ENCODE assay signal across 21 mouse cellular contexts in the genomic region with DNA sequence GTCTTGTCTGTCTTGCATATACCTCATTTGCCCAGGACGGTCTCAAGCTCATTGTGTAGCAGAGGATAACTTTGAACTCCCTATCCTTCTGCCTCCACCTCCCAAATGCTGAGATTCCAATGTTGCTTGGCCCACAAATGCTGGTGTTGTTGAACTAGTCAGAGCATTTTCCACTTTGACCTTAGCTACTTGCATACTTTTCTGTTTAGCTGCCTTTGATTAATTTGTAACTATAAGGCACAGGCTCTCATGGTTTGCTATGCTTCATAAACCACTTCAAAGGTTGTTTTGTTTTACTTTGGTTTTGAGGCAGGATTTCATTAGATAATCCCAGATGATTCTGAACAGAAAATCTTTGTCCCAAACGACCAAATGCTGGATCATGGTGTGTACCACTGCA. TPM values are rescaled to one million over a fixed set of nuclear protein-coding genes. Genes with fewer than 3 reads are reported as not detected.
A peak's percentile ranks its signal among the peaks of the same experiment; 100 is the strongest.
DNase-seq lines count a peak whose midpoint lies in the region; ATAC-seq and TF ChIP-seq lines count a peak whose summit lies in the region.
"Had no signal": no experiment of that assay in that cellular context is flagged by ENCODE, and none has a peak within 500 bp of the region (broad histone marks: within the 10 kb centered on the region; RNA-seq: fewer than 3 reads in every experiment).

No protein-coding gene starts in this region.

- no peaks in the 10 kb centered on the region for H3K27me3 ChIP-seq in MEL (ENCODE audit: control insufficient read depth in 1 of 2, insufficient read depth in 2 of 2, low read length in 2 of 2)
- no peaks in the 10 kb centered on the region for H3K27me3 ChIP-seq in kidney, embryonic 14.5 days (ENCODE audit: control insufficient read depth, insufficient read depth, low read length)
- H3K27me3 ChIP-seq in liver, embryonic 15.5 days: no peaks in the 10 kb centered on the region
- H3K27me3 ChIP-seq: embryonic facial prominence, embryonic 15.5 days; limb, embryonic 13.5 days; midbrain, embryonic 13.5 days; neural tube, embryonic 12.5 days had no signal

- intact Hi-C loops in heart, postnatal 14 days (cut with DNase I): no loop called here

- TF ChIP-seq EP300 in MEL (IDR thresholded peaks at IDR 0.05; ENCODE audit: low read depth in 1 of 2, low read length in 2 of 2): no peak

- no peak overlapping the region for H3K4me2 ChIP-seq in kidney, embryonic 14.5 days (replicated peaks; ENCODE audit: low read depth, low read length)
- H3K4me2 ChIP-seq in liver, embryonic 15.5 days: no peak overlapping the region
- H3K4me2 ChIP-seq: embryonic facial prominence, embryonic 15.5 days; limb, embryonic 13.5 days; midbrain, embryonic 13.5 days; neural tube, embryonic 12.5 days had no signal

- no peak overlapping the region; the same call in 1 of the 2 replicates for H3K9ac ChIP-seq in MEL (ENCODE audit: control insufficient read depth, low read depth, low read length, poor library complexity, severe bottlenecking)
- H3K9ac ChIP-seq in kidney, embryonic 14.5 days (ENCODE audit: low read depth, low read length): no peak overlapping the region
- no peak overlapping the region for H3K9ac ChIP-seq in liver, embryonic 15.5 days
- H3K9ac ChIP-seq: embryonic facial prominence, embryonic 15.5 days; limb, embryonic 13.5 days; midbrain, embryonic 13.5 days; neural tube, embryonic 12.5 days had no signal

- no peak overlapping the region for H3K4me3 ChIP-seq in MEL (ENCODE audit: control insufficient read depth in 1 of 2, insufficient read depth in 1 of 2, low read depth in 2 of 2, low read length in 2 of 2)
- no peak overlapping the region for H3K4me3 ChIP-seq in kidney, embryonic 14.5 days (ENCODE audit: low read length)
- no peak overlapping the region for H3K4me3 ChIP-seq in liver, embryonic 15.5 days (replicated peaks)
- H3K4me3 ChIP-seq: embryonic facial prominence, embryonic 15.5 days; heart, adult 2 months; hindbrain, embryonic 10.5 days; limb, embryonic 13.5 days; midbrain, embryonic 13.5 days; neural tube, embryonic 12.5 days had no signal

- TF ChIP-seq CTCF in MEL (IDR thresholded peaks at IDR 0.05 in 2 of 3, conservative IDR thresholded peaks at IDR 0.05 in 1 of 3; ENCODE audit: control insufficient read depth in 1 of 3, insufficient read depth in 1 of 3, low read depth in 2 of 3, low read length in 3 of 3, poor library complexity in 1 of 3, severe bottlenecking in 1 of 3): no peak

- WGBS in kidney, embryonic 14.5 days: 68% methylated on average over 2 of the region's 2 CpGs
- WGBS in liver, embryonic 15.5 days (ENCODE audit: insufficient replicate concordance): 50% methylated on average over 2 of the region's 2 CpGs

- H3K79me2 ChIP-seq in MEL (ENCODE audit: control insufficient read depth, insufficient read depth, low read length, poor library complexity): peaks cover 81% of the 10 kb centered on the region

- DNase-seq in heart, adult 11 months: peak; percentile 72
- DNase-seq in heart, postnatal 14 days: no peak
- no peak for DNase-seq in MEL (ENCODE audit: low read depth, low spot score)
- no peak for DNase-seq in lung, postnatal 14 days
- no peak for DNase-seq in urinary bladder, postnatal 14 days (ENCODE audit: low spot score)
- DNase-seq: adrenal gland, postnatal 36 days; cerebellum, adult 18-20 months; cerebellum, postnatal 25 days; gastrocnemius, postnatal 10 days; heart, adult 2 months; right cerebral cortex, adult 18-20 months had no signal

- H3K27ac ChIP-seq in MEL (ENCODE audit: control insufficient read depth, low read depth, low read length): peak overlapping the region; percentile 39; the same call in 1 of the 2 replicates
- no peak overlapping the region for H3K27ac ChIP-seq in kidney, embryonic 14.5 days (ENCODE audit: low read depth, low read length)
- H3K27ac ChIP-seq in liver, embryonic 15.5 days (replicated peaks): 0 out of 2 replicates have a peak overlapping the region, but pooled peaks have one; percentile 0
- H3K27ac ChIP-seq: embryonic facial prominence, embryonic 15.5 days; heart, adult 2 months; hindbrain, embryonic 10.5 days; hindbrain, postnatal 0 days; limb, embryonic 13.5 days; midbrain, embryonic 13.5 days; neural tube, embryonic 12.5 days had no signal

- ATAC-seq in kidney, embryonic 14.5 days (ENCODE audit: low FRiP score, low TSS enrichment): peak; percentile 32; the same call in 1 of the 2 replicates
- ATAC-seq in liver, embryonic 15.5 days (ENCODE audit: insufficient read depth): no peak
- ATAC-seq: hindbrain, postnatal 0 days; intestine, postnatal 0 days; midbrain, embryonic 13.5 days had no signal

- no peak for TF ChIP-seq RAD21 in MEL (IDR thresholded peaks at IDR 0.05; ENCODE audit: low read depth, low read length)

- no peaks in the 10 kb centered on the region for H3K9me3 ChIP-seq in MEL (replicated peaks; ENCODE audit: insufficient read depth, low read length)
- no peaks in the 10 kb centered on the region for H3K9me3 ChIP-seq in kidney, embryonic 14.5 days (ENCODE audit: control insufficient read depth, low read length)
- no peaks in the 10 kb centered on the region for H3K9me3 ChIP-seq in liver, embryonic 15.5 days (replicated peaks)
- H3K9me3 ChIP-seq: embryonic facial prominence, embryonic 15.5 days; G1E; hindbrain, embryonic 10.5 days; limb, embryonic 13.5 days; midbrain, embryonic 13.5 days; neural tube, embryonic 12.5 days had no signal

- H3K4me1 ChIP-seq in MEL (ENCODE audit: control insufficient read depth in 1 of 2, insufficient read depth in 2 of 2, low read length in 2 of 2): peaks cover 23 to 49% of the 10 kb centered on the region in 2 experiments
- peaks cover 38% of the 10 kb centered on the region for H3K4me1 ChIP-seq in kidney, embryonic 14.5 days (ENCODE audit: control insufficient read depth, insufficient read depth, low read length)
- peaks cover 76% of the 10 kb centered on the region for H3K4me1 ChIP-seq in liver, embryonic 15.5 days (replicated peaks)

- TF ChIP-seq POLR2A in MEL (IDR thresholded peaks at IDR 0.05; ENCODE audit: control insufficient read depth in 1 of 2, insufficient read depth in 1 of 2, low read depth in 1 of 2, low read length in 2 of 2, poor library complexity in 1 of 2): no peak

- peaks cover 0 to 87% of the 10 kb centered on the region in 2 experiments for H3K36me3 ChIP-seq in MEL (ENCODE audit: control insufficient read depth in 1 of 2, insufficient read depth in 2 of 2, low read length in 2 of 2)
- no peaks in the 10 kb centered on the region for H3K36me3 ChIP-seq in kidney, embryonic 14.5 days (ENCODE audit: control insufficient read depth, insufficient read depth, low read length)
- no peaks in the 10 kb centered on the region for H3K36me3 ChIP-seq in liver, embryonic 15.5 days (replicated peaks)
- H3K36me3 ChIP-seq: limb, embryonic 13.5 days; midbrain, embryonic 13.5 days; neural tube, embryonic 12.5 days had no signal

TF ChIP-seq in MEL, 35 proteins besides CTCF, POLR2A, EP300 and RAD21:
- no peak for TF ChIP-seq POLR2AphosphoS5 (IDR thresholded peaks at IDR 0.05; ENCODE audit: borderline replicate concordance, low read depth, low read length)
- TF ChIP-seq NRF1 (IDR thresholded peaks at IDR 0.05; ENCODE audit: insufficient read depth, low read depth, low read length, poor library complexity, severe bottlenecking): no peak

RNA-seq across cellular contexts. Expression of a gene that starts 8.6 kb away (rescaled TPM):
- 10 to 100 TPM; 22.5 to 29.3 TPM for total RNA-seq in heart, postnatal 14 days (2021)
- 52.5 and 53.7 TPM in 2 replicates for total RNA-seq in MEL (2012; rRNA removed)
- 100 to 1,000 TPM in 1 of 2 experiments, 10 to 100 TPM in 1; 46.1 to 507 TPM for polyA plus RNA-seq in MEL (2012; ENCODE audit: insufficient read depth in 1 of 2, insufficient read length in 2 of 2, low read depth in 1 of 2, low replicate concordance in 2 of 2, missing spikeins in 1 of 2)
- polyA plus RNA-seq in kidney, embryonic 14.5 days (2014; fragmentation: Nextera tagmentation; extraction: Ambion mirVana): 37.4 and 70.8 TPM in 2 replicates
- polyA plus RNA-seq in liver, embryonic 15.5 days (2015; fragmentation: Nextera tagmentation; extraction: Ambion mirVana): 10.8 and 14.3 TPM in 2 replicates

RNA-seq across cellular contexts. Expression of a gene that starts 57.5 kb away (rescaled TPM):
- 10 to 100 TPM; 29.1 to 30.9 TPM for total RNA-seq in heart, postnatal 14 days (2021)
- total RNA-seq in MEL (2012; rRNA removed): 31.0 and 34.1 TPM in 2 replicates
- 10 to 100 TPM in 1 of 2 experiments, not detected in 1; 32.3 TPM for polyA plus RNA-seq in MEL (2012; ENCODE audit: insufficient read depth in 1 of 2, insufficient read length in 2 of 2, low read depth in 1 of 2, low replicate concordance in 2 of 2, missing spikeins in 1 of 2)
- polyA plus RNA-seq in kidney, embryonic 14.5 days (2014; fragmentation: Nextera tagmentation; extraction: Ambion mirVana): 18.8 and 44.4 TPM in 2 replicates
- 19.6 and 21.4 TPM in 2 replicates for polyA plus RNA-seq in liver, embryonic 15.5 days (2015; fragmentation: Nextera tagmentation; extraction: Ambion mirVana)
